8 mouse cellular contexts compared by ENCODE assay signal in genomic region chr12:95694507-95694906, GRCm38 (mm10). TPM values are rescaled to one million over a fixed set of nuclear protein-coding genes. Genes with fewer than 3 reads are reported as not detected.
DNase-seq lines count a peak whose midpoint lies in the region; ATAC-seq and TF ChIP-seq lines count a peak whose summit lies in the region.

No protein-coding gene starts in this region.

- no peak for DNase-seq in lung, adult 18-20 months
- no peak for DNase-seq in limb, embryonic 14.5 days (ENCODE audit: low spot score)
- no peak for DNase-seq in layer of hippocampus, postnatal 25 days (ENCODE audit: extremely low spot score in 1 of 2, low spot score in 1 of 2)
- no peak for DNase-seq in adrenal gland, postnatal 14 days
- DNase-seq in cerebellum, postnatal 4 days (ENCODE audit: low spot score in 2 of 2) = no peak

- H3K9me3 ChIP-seq in lung, embryonic 16.5 days (ENCODE audit: control insufficient read depth, low read length) = no peaks in the 10 kb centered on the region
- no peaks in the 10 kb centered on the region for H3K9me3 ChIP-seq in forebrain, embryonic 15.5 days
- no peaks in the 10 kb centered on the region for H3K9me3 ChIP-seq in limb, embryonic 14.5 days (ENCODE audit: control insufficient read depth, low read length)
- no peaks in the 10 kb centered on the region for H3K9me3 ChIP-seq in stomach, embryonic 14.5 days (ENCODE audit: control insufficient read depth, low read depth, low read length)

- peaks cover 11% of the 10 kb centered on the region for H3K27me3 ChIP-seq in lung, embryonic 16.5 days (ENCODE audit: control insufficient read depth, insufficient read depth, low read depth, low read length)
- no peaks in the 10 kb centered on the region for H3K27me3 ChIP-seq in forebrain, embryonic 15.5 days
- H3K27me3 ChIP-seq in limb, embryonic 14.5 days (ENCODE audit: control insufficient read depth, insufficient read depth, low read length) = no peaks in the 10 kb centered on the region
- no peaks in the 10 kb centered on the region for H3K27me3 ChIP-seq in stomach, embryonic 14.5 days (ENCODE audit: control insufficient read depth, insufficient read depth, low read length)

- TF ChIP-seq POLR2A in limb, embryonic 14.5 days (IDR thresholded peaks at IDR 0.05; ENCODE audit: borderline replicate concordance, extremely low read depth, insufficient read depth, insufficient read length) = no peak

- no peaks in the 10 kb centered on the region for H3K36me3 ChIP-seq in lung, embryonic 16.5 days (ENCODE audit: control insufficient read depth, insufficient read depth, low read length)
- no peaks in the 10 kb centered on the region for H3K36me3 ChIP-seq in forebrain, embryonic 15.5 days
- no peaks in the 10 kb centered on the region for H3K36me3 ChIP-seq in limb, embryonic 14.5 days (ENCODE audit: control insufficient read depth, insufficient read depth, low read length)
- no peaks in the 10 kb centered on the region for H3K36me3 ChIP-seq in stomach, embryonic 14.5 days (ENCODE audit: control insufficient read depth, insufficient read depth, low read length)

- peak overlapping the region; percentile 82 for H3K4me3 ChIP-seq in lung, embryonic 16.5 days (ENCODE audit: low read length)
- peak overlapping the region; percentile 95 for H3K4me3 ChIP-seq in forebrain, embryonic 15.5 days
- peak overlapping the region; percentile 89 for H3K4me3 ChIP-seq in limb, embryonic 14.5 days (replicated peaks; ENCODE audit: low read length)
- peak overlapping the region; percentile 80 for H3K4me3 ChIP-seq in stomach, embryonic 14.5 days (ENCODE audit: low read depth, low read length)

- H3K4me1 ChIP-seq in lung, embryonic 16.5 days (replicated peaks; ENCODE audit: control insufficient read depth, insufficient read depth, low read length) = peaks cover 37% of the 10 kb centered on the region
- H3K4me1 ChIP-seq in forebrain, embryonic 15.5 days = peaks cover 48% of the 10 kb centered on the region
- H3K4me1 ChIP-seq in limb, embryonic 14.5 days (ENCODE audit: control insufficient read depth, insufficient read depth, low read length) = peaks cover 9% of the 10 kb centered on the region
- peaks cover 8% of the 10 kb centered on the region; the same call in 1 of the 2 replicates for H3K4me1 ChIP-seq in stomach, embryonic 14.5 days (ENCODE audit: control insufficient read depth, insufficient read depth, low read length)

- peak overlapping the region; percentile 88 for H3K4me2 ChIP-seq in lung, embryonic 16.5 days (ENCODE audit: low read depth, low read length)
- H3K4me2 ChIP-seq in forebrain, embryonic 15.5 days (replicated peaks) = peak overlapping the region; percentile 71
- peak overlapping the region; percentile 83 for H3K4me2 ChIP-seq in limb, embryonic 14.5 days (replicated peaks; ENCODE audit: low read depth, low read length, severe bottlenecking)
- peak overlapping the region; percentile 72 for H3K4me2 ChIP-seq in stomach, embryonic 14.5 days (replicated peaks; ENCODE audit: low read depth, low read length)

- peak overlapping the region; percentile 88 for H3K9ac ChIP-seq in lung, embryonic 16.5 days (ENCODE audit: low read length)
- H3K9ac ChIP-seq in forebrain, embryonic 15.5 days (replicated peaks) = peak overlapping the region; percentile 90
- peak overlapping the region; percentile 93 for H3K9ac ChIP-seq in limb, embryonic 14.5 days (ENCODE audit: low read depth, low read length, severe bottlenecking)
- H3K9ac ChIP-seq in stomach, embryonic 14.5 days (replicated peaks; ENCODE audit: low read depth, low read length) = peak overlapping the region; percentile 1; the same call in 1 of the 2 replicates

- under 1% methylated on average over 8 of the region's 8 CpGs for WGBS in lung, embryonic 16.5 days
- 0% methylated on average over 8 of the region's 8 CpGs for WGBS in forebrain, embryonic 15.5 days
- WGBS in limb, embryonic 14.5 days = under 1% methylated on average over 8 of the region's 8 CpGs
- under 1% methylated on average over 8 of the region's 8 CpGs for WGBS in stomach, embryonic 14.5 days

- no peak overlapping the region; the same call in 1 of the 2 replicates for H3K27ac ChIP-seq in lung, embryonic 16.5 days (ENCODE audit: low read length)
- H3K27ac ChIP-seq in forebrain, embryonic 15.5 days (replicated peaks) = peak overlapping the region; percentile 94
- peak overlapping the region; percentile 94 for H3K27ac ChIP-seq in limb, embryonic 14.5 days (replicated peaks; ENCODE audit: low read depth, low read length)
- H3K27ac ChIP-seq in stomach, embryonic 14.5 days (ENCODE audit: low read length) = 0 out of 2 replicates have a peak overlapping the region, but pooled peaks have one; percentile 21

- no peak; the same call in none of the 2 replicates for ATAC-seq in lung, embryonic 16.5 days (ENCODE audit: low read depth)
- ATAC-seq in forebrain, embryonic 15.5 days (replicated peaks) = no peak
- ATAC-seq in limb, embryonic 14.5 days (ENCODE audit: low FRiP score, low read depth) = 0 out of 2 replicates have a peak, but pooled peaks have one; percentile 3
- ATAC-seq in stomach, embryonic 14.5 days (ENCODE audit: insufficient number of reproducible peaks, insufficient read depth, low FRiP score, low read depth) = no peak

RNA-seq across cellular contexts. Expression of gene Flrt2, which starts 2.5 kb away (rescaled TPM):
- 8.6 and 11.0 TPM in 2 replicates for polyA plus RNA-seq in lung, embryonic 16.5 days (2015; fragmentation: Nextera tagmentation; extraction: Ambion mirVana)
- polyA plus RNA-seq in forebrain, embryonic 15.5 days (2015; fragmentation: Nextera tagmentation; extraction: Ambion mirVana) = 36.3 and 37.5 TPM in 2 replicates
- polyA plus RNA-seq in limb, embryonic 14.5 days (2012; rRNA removed) = 32.9 and 38.4 TPM in 2 replicates
- polyA plus RNA-seq in limb, embryonic 14.5 days (2014; fragmentation: Nextera tagmentation; extraction: Ambion mirVana) = 57.1 and 67.1 TPM in 2 replicates
- 27.3 and 34.9 TPM in 2 replicates for polyA plus RNA-seq in stomach, embryonic 14.5 days (2014; fragmentation: Nextera tagmentation; extraction: Ambion mirVana)
- total RNA-seq in layer of hippocampus, postnatal 25 days (2021) = 10 to 100 TPM; 35.5 to 41.6 TPM
- 13.2 and 15.8 TPM in 2 replicates for total RNA-seq in adrenal gland, postnatal 14 days (2021)

Comparison
In these comparisons a context has a peak if more than half of its experiments do, and no peak if none do; other contexts are left out.
1. H3K9ac ChIP-seq: peak in every context shown above with its lines; median percentile 93 in limb, embryonic 14.5 days; 90 in forebrain, embryonic 15.5 days; 88 in lung, embryonic 16.5 days; 1 in stomach, embryonic 14.5 days.